Mouse (Mus musculus) lung, postnatal 0 days (tissue): ENCODE results near the gene Gfap.

Experiments
- CTCF ChIP-seq: IDR thresholded peaks from 2 replicates; pipeline ENCODE4 v1.5.1; 2016; ENCODE audit warnings: antibody characterized with exemption, mild to moderate bottlenecking
- EP300 ChIP-seq: IDR thresholded peaks from 2 replicates; pipeline ENCODE4 v1.6.1; 2016; ENCODE audit warnings: antibody characterized with exemption, mild to moderate bottlenecking, control low read depth

DNA sequence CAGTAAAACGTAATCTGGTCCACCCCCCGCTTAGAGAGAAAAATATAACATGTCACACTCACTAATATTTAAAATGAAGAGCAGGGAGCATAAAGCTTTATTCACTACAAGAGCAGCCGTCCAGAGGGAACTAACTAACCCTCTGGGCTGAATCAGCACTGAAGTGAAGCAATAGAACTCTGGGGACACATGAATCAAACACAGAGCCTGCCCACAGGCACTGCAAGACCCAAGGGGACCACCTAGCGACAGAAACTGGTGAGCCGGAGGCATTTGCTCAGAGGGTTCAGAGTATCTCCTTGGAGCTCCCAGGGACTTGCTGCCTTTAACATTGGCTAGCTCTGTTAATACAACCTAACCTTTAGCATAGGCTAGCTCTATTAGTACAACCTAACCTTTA lies 10.6 kb downstream of the Gfap start:
- TF ChIP-seq CTCF (no peak), EP300 (no peak)
